ENCODE assay signal across 8 mouse cellular contexts in the genomic region with DNA sequence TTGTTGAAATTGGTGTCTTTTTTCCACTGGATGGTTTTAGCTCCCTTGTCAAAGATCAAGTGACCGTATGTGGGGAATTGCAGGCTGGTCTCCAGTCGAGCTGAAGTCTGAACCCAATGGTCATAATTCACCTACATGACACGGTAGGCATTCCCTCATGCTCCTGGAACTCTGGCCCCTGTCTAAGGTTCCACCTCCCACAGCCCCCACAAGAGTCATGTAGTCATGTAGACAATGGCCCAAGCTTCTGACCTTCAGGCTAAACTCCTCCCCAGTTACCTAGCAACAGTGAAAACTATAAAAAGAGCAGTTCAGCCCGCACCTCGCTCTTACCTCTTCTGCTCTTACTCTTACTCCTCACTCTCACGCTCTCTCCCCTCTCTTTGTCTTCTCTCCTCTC.
DNase-seq lines count a peak whose midpoint lies in the region; ATAC-seq and TF ChIP-seq lines count a peak whose summit lies in the region.
"Not testable (repeated sequence)": the region's sequence is repeated elsewhere in the genome, so short reads cannot be mapped to it uniquely, and the experiment has no call there.

No protein-coding gene starts in this region.

- peak; percentile 27 for DNase-seq in R1 (ENCODE audit: low read depth, low spot score)
- DNase-seq in heart, adult 11 months = peak; percentile 37
- peak; percentile 36 for DNase-seq in kidney, postnatal 0 days (ENCODE audit: low spot score)

- not testable (repeated sequence) for TF ChIP-seq POLR2A in testis, adult 2 months (IDR thresholded peaks at IDR 0.05; ENCODE audit: control insufficient read depth, low read depth, low read length)

- not testable (repeated sequence) for H3K9ac ChIP-seq in intestine, embryonic 15.5 days; kidney, embryonic 14.5 days (ENCODE audit: low read depth, low read length); kidney, embryonic 15.5 days; kidney, embryonic 16.5 days (replicated peaks; ENCODE audit: low read length); kidney, postnatal 0 days (ENCODE audit: low read depth, low read length)

- not testable (repeated sequence) for H3K4me2 ChIP-seq in intestine, embryonic 15.5 days (replicated peaks); kidney, embryonic 14.5 days (replicated peaks; ENCODE audit: low read depth, low read length); kidney, embryonic 15.5 days; kidney, embryonic 16.5 days (replicated peaks; ENCODE audit: low read depth, low read length); kidney, postnatal 0 days (ENCODE audit: low read length)

- not testable (repeated sequence) for H3K4me1 ChIP-seq in intestine, embryonic 15.5 days (replicated peaks); kidney, embryonic 14.5 days (ENCODE audit: control insufficient read depth, insufficient read depth, low read length); kidney, embryonic 15.5 days; kidney, embryonic 16.5 days (ENCODE audit: insufficient read depth, low read length); kidney, postnatal 0 days (replicated peaks; ENCODE audit: insufficient read depth, low read length); testis, adult 2 months (ENCODE audit: control insufficient read depth, insufficient read depth, low read length)

- H3K9me3 ChIP-seq in intestine, embryonic 15.5 days; kidney, embryonic 14.5 days (ENCODE audit: control insufficient read depth, low read length); kidney, embryonic 15.5 days (replicated peaks); kidney, embryonic 16.5 days (ENCODE audit: low read length); kidney, postnatal 0 days (replicated peaks; ENCODE audit: low read length): not testable (repeated sequence)

- WGBS in intestine, embryonic 15.5 days = 45% methylated on average over 6 of the region's 6 CpGs
- 17% methylated on average over 6 of the region's 6 CpGs for WGBS in kidney, embryonic 14.5 days
- WGBS in kidney, embryonic 15.5 days = 24% methylated on average over 6 of the region's 6 CpGs
- WGBS in kidney, embryonic 16.5 days = 22% methylated on average over 6 of the region's 6 CpGs
- 29% methylated on average over 6 of the region's 6 CpGs for WGBS in kidney, postnatal 0 days

- not testable (repeated sequence) for TF ChIP-seq CTCF in kidney, postnatal 0 days (IDR thresholded peaks at IDR 0.05; ENCODE audit: low read depth); testis, adult 2 months (IDR thresholded peaks at IDR 0.05; ENCODE audit: control insufficient read depth, insufficient read depth, insufficient replicate concordance, low read depth, low read length)

- H3K36me3 ChIP-seq in intestine, embryonic 15.5 days; kidney, embryonic 14.5 days (ENCODE audit: control insufficient read depth, insufficient read depth, low read length); kidney, embryonic 15.5 days; kidney, embryonic 16.5 days (ENCODE audit: insufficient read depth, low read length); kidney, postnatal 0 days (ENCODE audit: insufficient read depth, low read length); testis, adult 2 months (ENCODE audit: control insufficient read depth, insufficient read depth, low read length): not testable (repeated sequence)

- not testable (repeated sequence) for H3K27ac ChIP-seq in intestine, embryonic 15.5 days; kidney, embryonic 14.5 days (ENCODE audit: low read depth, low read length); kidney, embryonic 15.5 days; kidney, embryonic 16.5 days (ENCODE audit: low read length); kidney, postnatal 0 days; testis, adult 2 months (ENCODE audit: control insufficient read depth, insufficient read depth, low read depth, low read length)

- not testable (repeated sequence) for H3K27me3 ChIP-seq in intestine, embryonic 15.5 days (replicated peaks); kidney, embryonic 14.5 days (ENCODE audit: control insufficient read depth, insufficient read depth, low read length); kidney, embryonic 15.5 days; kidney, embryonic 16.5 days (ENCODE audit: insufficient read depth, low read length); kidney, postnatal 0 days (ENCODE audit: insufficient read depth, low read length); testis, adult 2 months (ENCODE audit: control insufficient read depth, insufficient read depth, low read length)

- 0 out of 2 replicates have a peak, but pooled peaks have one; percentile 17 for ATAC-seq in intestine, embryonic 15.5 days
- ATAC-seq in kidney, embryonic 14.5 days (ENCODE audit: low FRiP score, low TSS enrichment) = peak; percentile 80
- ATAC-seq in kidney, embryonic 15.5 days (replicated peaks; ENCODE audit: low FRiP score) = peak; percentile 81
- peak; percentile 49; the same call in 1 of the 2 replicates for ATAC-seq in kidney, embryonic 16.5 days (ENCODE audit: low FRiP score, low TSS enrichment)
- not testable (repeated sequence) for ATAC-seq in kidney, postnatal 0 days (replicated peaks; ENCODE audit: low FRiP score, low read depth)

- H3K4me3 ChIP-seq in intestine, embryonic 15.5 days (replicated peaks); kidney, embryonic 14.5 days (ENCODE audit: low read length); kidney, embryonic 15.5 days (replicated peaks); kidney, embryonic 16.5 days (ENCODE audit: low read length); kidney, postnatal 0 days (replicated peaks; ENCODE audit: low read depth, low read length): not testable (repeated sequence)
- peak overlapping the region; percentile 32; the same call in 1 of the 2 replicates for H3K4me3 ChIP-seq in testis, adult 2 months (ENCODE audit: control insufficient read depth, low read depth, low read length)
